Mouse (Mus musculus) brain, embryonic 18.5 days (tissue): Measurements from ENCODE around the gene Pax7.
A peak's percentile ranks its signal among the peaks of the same experiment; 100 is the strongest.

Experiments
- DNase-seq: peaks from one replicate; pipeline ENCODE4 v3.0.0-alpha.2; 2012; ENCODE audit warnings: low read depth, low spot score

The Pax7 gene

DNA sequence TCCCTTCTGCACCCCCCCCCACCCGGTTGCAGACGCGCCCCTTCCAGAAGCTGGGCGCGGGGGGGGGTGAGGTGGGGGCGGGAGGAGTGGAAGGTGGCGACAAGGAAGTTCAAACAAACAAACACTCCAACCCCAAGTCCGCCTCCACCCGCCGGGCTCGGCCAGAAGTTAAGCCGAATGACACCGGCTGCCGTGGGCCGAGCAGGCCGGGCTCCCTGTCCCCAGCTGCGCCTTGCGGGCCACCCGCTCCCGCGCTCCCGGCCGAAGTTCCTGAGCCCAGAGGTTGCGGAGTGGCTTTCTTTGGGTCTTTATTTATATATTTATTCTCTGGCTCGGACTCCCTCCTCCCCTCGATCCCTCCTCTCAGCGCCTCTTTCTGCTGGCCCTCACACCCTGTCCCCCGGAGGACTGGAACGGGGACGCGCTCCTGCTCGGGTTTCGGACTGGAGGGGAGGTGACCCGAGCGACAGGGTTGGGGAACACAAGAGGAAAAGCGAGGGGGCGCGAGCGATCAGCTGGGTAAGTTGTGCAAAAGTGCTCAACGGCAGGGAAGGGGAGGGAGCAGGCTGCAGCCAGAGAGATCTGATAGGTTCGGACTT, at the start of gene Pax7:
Gene Pax7, minus strand, starts transcription at position 493 of the 599 bp plus-strand sequence.
- no peak for DNase-seq

- DNase-seq: no peak
These were observed 48.5 kb upstream of the Pax7 start for GRCm38 (mm10) chr4:139881796-139882195.

DNA sequence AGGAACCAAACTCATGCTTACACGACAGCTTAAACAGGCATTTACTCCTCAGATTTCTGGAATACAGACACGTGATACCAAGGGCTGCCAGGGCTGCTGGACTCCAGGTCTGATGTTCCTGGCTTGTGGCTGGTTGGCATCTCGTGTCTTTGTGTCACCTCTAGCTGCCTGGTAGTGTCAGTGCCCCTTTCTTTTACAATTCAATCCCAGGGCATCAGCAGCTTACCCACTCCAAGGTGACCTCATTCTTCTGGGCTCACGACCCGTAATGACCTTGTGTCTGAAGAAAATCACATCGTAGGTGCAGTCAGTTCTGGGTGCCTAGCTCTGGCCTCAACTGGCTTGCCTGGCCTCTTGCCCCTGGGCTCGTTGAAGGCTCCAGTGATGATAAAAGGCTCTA, 46.0 kb upstream of the Pax7 start:
- no peak for DNase-seq

DNA sequence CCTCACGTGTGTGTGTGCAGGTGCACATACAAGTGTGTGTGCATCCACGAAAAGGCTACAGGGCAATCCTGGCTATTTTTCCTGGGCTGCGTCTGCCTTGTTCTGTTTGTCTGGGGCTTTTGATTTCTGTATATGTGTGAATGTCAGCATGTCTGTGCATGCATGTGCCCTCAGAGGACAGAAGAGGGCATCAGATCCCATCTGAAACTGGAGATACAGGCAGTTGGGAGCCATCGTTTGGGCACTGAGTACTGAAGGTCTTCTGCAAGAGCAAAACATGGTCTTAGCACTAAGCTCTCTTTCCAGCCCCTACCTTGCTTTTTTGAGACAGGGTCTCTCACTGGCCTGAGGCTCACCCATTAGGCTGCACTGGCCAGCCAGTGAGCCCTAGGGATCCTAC, 45.1 kb upstream of the Pax7 start:
- DNase-seq: no peak

- no peak for DNase-seq
These were observed 43.9 kb upstream of the Pax7 start for GRCm38 (mm10) chr4:139877269-139877668.

DNA sequence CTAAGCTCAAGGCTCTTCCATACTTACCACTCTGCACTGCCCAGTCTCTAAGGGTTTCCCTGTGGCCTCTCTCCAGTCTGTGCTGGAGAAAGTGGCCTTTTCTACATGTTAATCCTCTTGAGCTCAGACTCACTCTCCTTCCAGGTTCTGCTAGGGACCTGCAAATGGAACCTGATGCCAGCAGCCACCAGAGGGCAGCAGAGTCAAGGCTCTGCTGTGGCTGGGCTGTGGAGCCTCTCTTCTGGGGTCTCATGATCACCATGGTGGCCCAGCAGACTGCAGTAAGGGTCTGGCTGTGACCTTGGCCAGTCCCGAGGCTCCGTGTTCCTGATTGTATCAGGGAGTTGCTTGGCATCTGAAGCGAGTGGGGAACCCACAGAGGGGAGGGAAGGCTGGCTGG, 39.3 kb upstream of the Pax7 start:
- no peak for DNase-seq

DNA sequence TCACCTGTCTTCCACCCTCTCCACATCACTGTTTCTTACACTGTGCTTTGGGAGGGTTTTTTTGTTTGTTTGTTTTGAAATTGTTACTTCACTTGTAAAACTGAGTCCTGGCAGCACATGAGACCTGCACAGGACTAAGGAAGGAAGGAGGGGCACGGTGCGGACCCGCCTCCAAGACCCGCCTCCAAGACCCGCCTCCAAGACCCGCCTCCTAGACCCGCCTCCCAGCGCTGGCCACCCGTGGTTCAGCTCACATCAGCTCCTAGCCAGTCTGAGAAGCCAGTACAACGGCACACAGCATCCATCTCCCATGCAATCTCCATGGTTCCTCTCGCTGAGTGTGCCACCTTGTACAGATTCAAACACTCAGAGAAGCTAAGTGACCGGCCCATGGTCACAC, 38.4 kb upstream of the Pax7 start:
- DNase-seq: no peak

DNA sequence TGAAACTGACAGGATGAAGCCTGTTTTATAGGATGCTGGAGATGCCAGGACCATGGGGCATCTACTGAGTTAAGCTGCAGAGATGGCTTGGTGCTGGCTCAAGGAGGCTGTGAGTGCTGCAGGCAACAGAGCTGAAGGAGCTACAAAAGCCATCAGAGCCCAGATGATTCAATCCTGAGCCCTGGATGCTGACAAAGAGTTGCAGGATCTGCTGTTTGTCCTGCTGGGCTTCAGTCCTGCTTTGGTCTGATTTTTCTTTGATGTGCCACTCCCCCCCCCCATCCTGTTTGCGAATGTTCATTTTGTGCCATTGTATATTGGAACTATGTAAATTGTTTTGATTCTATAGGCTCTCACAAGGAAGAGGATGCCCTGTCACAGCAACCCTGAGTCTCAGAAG, 29.9 kb upstream of the Pax7 start:
- no peak for DNase-seq

GRCm38 (mm10) chr4:139858635-139859176, 25.4 kb upstream of the Pax7 start:
- DNase-seq: peak; percentile 28

- DNase-seq: no peak
These were observed 19.1 kb upstream of the Pax7 start for GRCm38 (mm10) chr4:139852219-139853035.

DNA sequence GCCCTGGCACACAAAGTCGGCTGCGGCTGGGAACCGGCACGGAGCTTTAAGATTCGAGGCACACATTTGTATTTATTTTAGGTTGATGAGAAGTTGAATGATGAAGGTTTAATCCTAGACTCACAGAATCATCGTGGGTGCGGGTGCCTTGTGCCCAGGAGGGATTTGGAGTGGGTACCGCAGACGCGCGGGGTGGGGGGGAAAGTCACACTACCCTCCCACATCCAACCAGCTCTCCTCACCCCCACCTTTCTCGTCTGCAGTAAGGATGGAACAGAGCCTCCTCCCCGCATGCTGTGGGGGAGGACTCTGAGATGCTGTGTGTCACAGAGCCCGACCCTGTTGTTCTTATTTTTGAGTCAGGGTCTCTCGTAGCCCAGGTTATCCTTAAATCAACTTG, 18.1 kb upstream of the Pax7 start:
- no peak for DNase-seq

DNA sequence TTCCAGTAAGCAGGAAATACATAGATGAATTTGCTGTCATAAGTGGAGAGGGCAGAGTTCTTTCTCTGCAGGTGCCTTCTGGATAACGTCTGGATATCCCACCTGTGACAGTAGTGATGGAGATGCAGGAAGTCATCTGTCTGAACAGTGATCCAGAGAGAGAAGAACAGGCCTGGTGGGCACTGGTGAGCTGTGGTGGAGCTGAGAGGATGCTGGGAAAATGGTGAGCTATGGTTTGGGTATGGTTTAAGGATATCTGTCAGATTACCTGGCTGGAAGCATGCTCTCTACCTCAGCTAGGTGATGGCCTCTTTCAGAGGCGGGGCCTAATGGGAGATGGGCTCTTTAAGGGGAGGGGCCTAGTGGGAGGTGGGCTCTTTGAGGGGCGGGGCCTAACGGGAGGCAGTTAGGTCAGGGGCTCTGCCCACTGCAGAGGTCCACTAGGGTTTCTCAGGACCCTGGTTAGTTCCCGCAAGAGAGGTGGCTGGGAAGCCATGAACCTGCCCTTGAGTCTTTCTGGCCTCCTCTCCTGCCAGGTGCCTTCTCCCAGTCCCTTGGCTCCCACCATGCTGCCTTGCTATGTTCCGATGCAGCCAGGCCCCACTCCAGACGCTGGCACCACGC, 17.3 kb upstream of the Pax7 start:
- no peak for DNase-seq

DNA sequence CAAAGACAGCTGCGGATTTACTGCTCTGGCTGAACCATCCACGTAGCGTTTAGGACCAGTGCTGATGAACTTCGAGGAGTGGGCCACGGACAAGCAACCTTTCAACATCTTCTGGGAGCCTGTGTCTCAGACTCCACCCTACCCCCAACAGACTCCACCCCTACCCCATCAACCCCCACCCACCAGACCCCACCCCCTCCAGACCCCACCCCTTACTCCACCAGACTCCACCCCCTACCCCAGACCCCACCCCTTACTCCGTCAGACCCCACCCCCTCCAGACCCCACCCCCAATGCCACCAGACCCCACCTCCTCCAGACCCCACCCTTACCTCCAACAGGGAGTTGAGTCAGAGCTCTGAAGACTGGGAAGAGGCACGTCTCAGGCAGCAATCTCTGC, 10.1 kb upstream of the Pax7 start:
- DNase-seq: no peak

DNA sequence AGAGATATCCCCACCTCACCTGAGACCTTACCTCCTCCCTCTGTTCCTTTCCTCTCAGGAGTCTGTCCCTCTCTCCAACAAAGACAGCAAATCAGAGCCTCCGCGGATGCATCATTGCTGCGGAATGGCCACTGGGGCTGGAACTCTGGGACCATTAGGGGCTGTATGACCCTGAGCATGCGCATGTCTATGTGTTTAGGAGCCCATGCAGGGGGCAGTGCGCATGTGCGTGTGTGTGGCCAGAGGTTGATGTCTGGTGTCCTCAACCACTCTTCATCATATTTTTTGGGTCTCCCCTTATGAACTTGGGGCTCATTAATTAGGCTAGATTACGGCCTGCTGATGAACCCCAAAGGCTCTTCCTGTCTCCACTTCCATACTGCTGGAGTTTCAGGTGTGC, 9.6 kb upstream of the Pax7 start:
- DNase-seq: no peak

GRCm38 (mm10) chr4:139840939-139841500, 7.7 kb upstream of the Pax7 start:
- no peak for DNase-seq

DNA sequence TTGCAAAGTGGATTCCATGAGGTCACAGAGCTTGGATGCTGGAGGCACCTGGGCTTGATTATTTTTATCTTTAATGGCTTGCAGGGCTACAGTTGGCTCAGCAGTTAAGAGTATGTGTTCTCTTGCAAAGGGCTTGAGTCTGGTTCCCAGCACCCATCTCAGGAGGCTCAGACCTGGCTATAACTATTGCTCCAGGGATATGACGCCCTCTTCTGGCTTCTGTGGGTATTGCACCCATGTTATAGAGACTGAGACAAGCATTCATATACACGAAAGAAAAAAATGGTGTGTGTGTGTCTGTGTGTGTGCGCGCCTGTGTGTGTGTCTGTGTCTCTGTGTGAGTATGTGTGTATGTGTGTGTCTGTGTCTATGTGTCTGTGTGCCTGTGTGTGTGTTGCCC, 7.1 kb upstream of the Pax7 start:
- no peak for DNase-seq

DNA sequence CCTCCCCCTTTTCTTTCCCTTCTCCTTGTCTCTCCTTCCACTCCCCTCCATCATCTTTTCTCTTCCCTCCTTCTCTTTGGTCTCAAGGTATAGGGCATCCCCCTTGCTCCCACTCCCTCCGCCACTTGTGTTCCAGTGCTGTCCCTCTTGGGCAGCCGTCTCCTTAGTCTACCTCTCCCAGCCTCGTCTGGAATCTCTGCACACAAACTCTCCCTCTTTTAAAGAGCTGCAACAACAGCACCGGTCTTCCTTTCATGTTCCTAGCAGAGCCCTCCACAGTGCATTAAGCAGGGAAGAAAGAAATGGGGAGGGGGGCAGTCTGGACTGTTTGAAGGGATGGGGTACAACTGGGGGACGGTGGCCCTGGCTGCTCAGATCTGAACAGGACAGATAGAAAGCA, 3.4 kb upstream of the Pax7 start:
- DNase-seq: no peak

GRCm38 (mm10) chr4:139836196-139836595, 2.9 kb upstream of the Pax7 start:
- no peak for DNase-seq

DNA sequence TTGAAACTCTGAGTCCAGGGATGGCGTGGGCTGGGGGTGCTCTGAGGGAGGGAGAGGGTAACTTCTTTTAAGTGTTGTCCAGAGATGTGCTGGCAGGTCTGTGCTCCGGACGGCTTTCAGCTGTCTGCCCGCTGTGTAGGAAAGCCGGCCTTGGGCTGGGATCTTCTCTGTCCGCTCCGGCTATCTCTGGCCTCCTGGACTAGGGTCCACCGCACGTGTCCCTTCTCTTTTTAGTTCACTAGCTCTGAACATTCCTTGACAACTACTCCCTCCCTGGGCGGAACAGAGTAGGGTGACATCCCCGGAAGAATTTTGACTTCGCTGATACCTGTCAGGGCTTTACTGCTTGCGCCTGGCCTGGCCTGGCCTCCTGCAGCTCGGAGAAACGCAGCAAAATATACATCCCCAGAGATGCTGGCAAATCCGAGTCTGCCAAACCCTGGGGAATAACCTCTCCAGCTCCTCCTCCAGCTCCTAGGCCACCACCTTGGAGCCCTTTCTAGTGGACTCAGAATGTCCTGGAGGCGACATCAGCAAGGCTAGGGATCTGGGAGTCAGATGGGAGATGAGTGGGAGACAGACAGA, 581 bp upstream of the Pax7 start:
- DNase-seq: no peak

- DNase-seq: no peak
These were observed 870 bp downstream of the Pax7 start for GRCm38 (mm10) chr4:139832281-139833035.

DNA sequence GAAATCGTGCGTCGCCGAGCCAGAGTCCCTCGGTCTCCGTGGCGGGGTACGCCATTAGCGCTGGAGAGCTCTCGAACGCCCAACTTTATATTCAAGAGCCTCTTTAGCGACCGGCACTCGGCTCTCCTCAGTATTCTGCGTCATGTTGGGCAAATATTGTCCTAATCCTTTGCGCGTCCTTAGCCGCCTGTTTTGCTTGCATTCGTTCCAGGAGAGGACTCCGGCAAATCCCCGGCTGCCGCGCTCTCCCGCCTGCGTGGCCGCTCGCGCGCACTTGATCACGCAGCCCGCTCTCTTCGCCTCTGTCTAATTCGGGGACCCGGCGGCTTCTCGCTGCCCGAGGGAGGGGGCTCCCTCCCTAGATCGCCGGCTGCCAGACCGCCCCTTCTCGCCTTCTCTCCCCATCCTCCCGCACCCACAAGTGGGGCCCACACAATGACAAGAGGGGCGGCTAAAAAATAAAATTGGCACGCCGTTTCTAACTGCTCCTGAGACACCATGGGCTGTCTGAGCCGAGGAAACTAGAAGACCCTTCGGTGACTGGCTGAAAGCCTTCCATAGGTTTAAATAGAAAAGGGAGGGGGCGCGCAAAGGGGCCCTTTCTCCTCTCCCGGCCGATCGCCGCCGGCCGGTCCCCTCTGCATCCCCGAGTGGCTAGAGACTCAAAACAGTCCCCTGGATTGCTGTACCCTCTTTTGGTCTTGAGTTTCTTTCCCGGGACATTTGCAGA, 1.7 kb downstream of the Pax7 start:
- DNase-seq: no peak
